Mouse (Mus musculus) forebrain, embryonic 10.5 days (tissue): Measurements from ENCODE around the gene Gm10320. TPM values are rescaled to one million over a fixed set of nuclear protein-coding genes. Genes with fewer than 3 reads are reported as not detected.

Experiments used
- DNase-seq: peaks from one replicate; pipeline ENCODE4 v3.0.0-alpha.2; 2017; ENCODE audit warnings: low spot score; ENCODE audit errors: extremely low spot score
- H3K27ac ChIP-seq: fragments of 300-500 bp; sonication (generic); 2 replicates; pipeline ENCODE4 v1.5.1; 2016; ENCODE audit warnings: mild to moderate bottlenecking
- H3K27me3 ChIP-seq: fragments of 300-500 bp; sonication (generic); 2 replicates; pipeline ENCODE4 v1.6.1; 2016; ENCODE audit warnings: mild to moderate bottlenecking; ENCODE audit not compliant: poor library complexity, severe bottlenecking
- H3K36me3 ChIP-seq: fragments of 300-500 bp; sonication (generic); replicated peaks from 2 replicates; pipeline ENCODE4 v1.6.1; 2016; ENCODE audit warnings: mild to moderate bottlenecking, moderate library complexity
- H3K4me1 ChIP-seq: fragments of 300-500 bp; sonication (generic); 2 replicates; pipeline ENCODE4 v1.6.1; 2016
- H3K4me3 ChIP-seq: fragments of 300-500 bp; sonication (generic); 2 replicates; pipeline ENCODE4 v1.5.1; 2016; ENCODE audit warnings: mild to moderate bottlenecking, moderate library complexity
- H3K9me3 ChIP-seq: fragments of 300-500 bp; sonication (generic); 2 replicates; pipeline ENCODE4 v1.6.1; 2016; ENCODE audit warnings: mild to moderate bottlenecking, moderate library complexity
- WGBS: fragments of 180-500 bp; shearing (Covaris S2); methylation state at CpG from one replicate; pipeline ENCODE4 v1.1.7; 2016; 5-methylcytosine and 5-hydroxymethylcytosine counted together
- polyA plus RNA-seq: library from polyadenylated mRNA; unstranded; fragments of >200 nt; fragmentation: Nextera tagmentation; extraction: Ambion mirVana; gene quantifications from 2 replicates; pipeline ENCODE4 v1.2.1, GENCODE M21; 2016

Gene Gm10320
- polyA plus RNA-seq, result 1.2 and 1.3 TPM in 2 replicates

- H3K27ac ChIP-seq, result no peak within 1 kb of the TSS
- H3K36me3 ChIP-seq, result no peaks in the 10 kb centered on the region
- H3K4me1 ChIP-seq, result peaks cover 22% of the 10 kb centered on the region
- H3K4me3 ChIP-seq, result no peak within 1 kb of the TSS
- DNase-seq, result no peak
- WGBS, result 93% methylated on average over 3 of the region's 3 CpGs
- no peaks in the 10 kb centered on the region for H3K9me3 ChIP-seq
- H3K27me3 ChIP-seq, result peaks cover 41% of the 10 kb centered on the region
Measured at GRCm38 (mm10) chr13:98491909-98492308, at the start of gene Gm10320. Gene Gm10320 (minus strand): TSS chr13:98492001.

GRCm38 (mm10) chr13:98541601-98542000 lies 49.8 kb upstream of the Gm10320 start:
- no peak overlapping the region for H3K27ac ChIP-seq

GRCm38 (mm10) chr13:98540206-98540605 lies 48.4 kb upstream of the Gm10320 start:
- DNase-seq, result no peak
- H3K4me1 ChIP-seq, result peaks cover 21% of the 10 kb centered on the region
- WGBS, result 93% methylated on average over 3 of the region's 3 CpGs
- H3K9me3 ChIP-seq, result no peaks in the 10 kb centered on the region
- peaks cover 79% of the 10 kb centered on the region for H3K27me3 ChIP-seq
- no peak overlapping the region for H3K27ac ChIP-seq
- no peak overlapping the region for H3K4me3 ChIP-seq
- no peaks in the 10 kb centered on the region for H3K36me3 ChIP-seq

More at GRCm38 (mm10) chr13:98541601-98542000, 49.8 kb upstream of the Gm10320 start:
- peaks cover 31% of the 10 kb centered on the region for H3K4me1 ChIP-seq
- DNase-seq, result no peak
- 89% methylated on average over 2 of the region's 2 CpGs for WGBS
- H3K36me3 ChIP-seq, result no peaks in the 10 kb centered on the region
- H3K4me3 ChIP-seq, result no peak overlapping the region
- H3K9me3 ChIP-seq, result no peaks in the 10 kb centered on the region
- H3K27me3 ChIP-seq, result peaks cover 71% of the 10 kb centered on the region

GRCm38 (mm10) chr13:98539311-98539710 lies 47.5 kb upstream of the Gm10320 start:
- no peaks in the 10 kb centered on the region for H3K36me3 ChIP-seq
- no peak overlapping the region for H3K4me3 ChIP-seq
- DNase-seq, result no peak
- peaks cover 82% of the 10 kb centered on the region for H3K27me3 ChIP-seq
- H3K27ac ChIP-seq, result no peak overlapping the region
- H3K9me3 ChIP-seq, result no peaks in the 10 kb centered on the region
- H3K4me1 ChIP-seq, result peaks cover 24% of the 10 kb centered on the region
- 76% methylated on average over 7 of the region's 7 CpGs for WGBS

GRCm38 (mm10) chr13:98538587-98538986 lies 46.8 kb upstream of the Gm10320 start:
- DNase-seq, result no peak
- WGBS, result 88% methylated on average over 5 of the region's 5 CpGs
- Histone ChIP-seq H3K27ac (no peak overlapping the region), H3K27me3 (peaks cover 80% of the 10 kb centered on the region), H3K9me3 (no peaks in the 10 kb centered on the region), H3K4me3 (no peak overlapping the region), H3K4me1 (peaks cover 31% of the 10 kb centered on the region), H3K36me3 (no peaks in the 10 kb centered on the region)

- Histone ChIP-seq H3K4me1 (peaks cover 59% of the 10 kb centered on the region), H3K27ac (peak overlapping the region; percentile 22; the same call in 1 of the 2 replicates), H3K9me3 (peaks cover 5% of the 10 kb centered on the region; the same call in 1 of the 2 replicates), H3K4me3 (peak overlapping the region; percentile 28; the same call in 1 of the 2 replicates), H3K27me3 (peaks cover 88% of the 10 kb centered on the region), H3K36me3 (no peaks in the 10 kb centered on the region)
- 51% methylated on average over 2 of the region's 2 CpGs for WGBS
- DNase-seq, result no peak
Measured at GRCm38 (mm10) chr13:98534913-98535262, 43.1 kb upstream of the Gm10320 start.

GRCm38 (mm10) chr13:98534190-98534912 lies 42.5 kb upstream of the Gm10320 start:
- peaks cover 88% of the 10 kb centered on the region for H3K27me3 ChIP-seq
- peaks cover 5% of the 10 kb centered on the region; the same call in 1 of the 2 replicates for H3K9me3 ChIP-seq
- peak; percentile 72 for DNase-seq
- peak overlapping the region; percentile 28 for H3K4me3 ChIP-seq
- peak overlapping the region; percentile 52 for H3K27ac ChIP-seq
- H3K4me1 ChIP-seq, result peaks cover 56% of the 10 kb centered on the region
- 26% methylated on average over 18 of the region's 18 CpGs for WGBS
- H3K36me3 ChIP-seq, result no peaks in the 10 kb centered on the region

GRCm38 (mm10) chr13:98533415-98533814 lies 41.6 kb upstream of the Gm10320 start:
- H3K27me3 ChIP-seq, result peaks cover 83% of the 10 kb centered on the region
- peak; percentile 33 for DNase-seq
- H3K9me3 ChIP-seq, result peaks cover 5% of the 10 kb centered on the region; the same call in 1 of the 2 replicates
- H3K36me3 ChIP-seq, result no peaks in the 10 kb centered on the region
- H3K27ac ChIP-seq, result peak overlapping the region; percentile 32
- 21% methylated on average over 9 of the region's 9 CpGs for WGBS
- H3K4me1 ChIP-seq, result peaks cover 49% of the 10 kb centered on the region
- H3K4me3 ChIP-seq, result no peak overlapping the region

GRCm38 (mm10) chr13:98532699-98533375 lies 41.0 kb upstream of the Gm10320 start:
- 66% methylated on average over 12 of the region's 12 CpGs for WGBS
- H3K9me3 ChIP-seq, result peaks cover 5% of the 10 kb centered on the region; the same call in 1 of the 2 replicates
- H3K36me3 ChIP-seq, result no peaks in the 10 kb centered on the region
- H3K27ac ChIP-seq, result peak overlapping the region; percentile 32
- peaks cover 48% of the 10 kb centered on the region for H3K4me1 ChIP-seq
- DNase-seq, result no peak
- peaks cover 77% of the 10 kb centered on the region for H3K27me3 ChIP-seq
- H3K4me3 ChIP-seq, result no peak overlapping the region

GRCm38 (mm10) chr13:98531976-98532375 lies 40.2 kb upstream of the Gm10320 start:
- Histone ChIP-seq H3K4me1 (peaks cover 48% of the 10 kb centered on the region), H3K4me3 (no peak overlapping the region), H3K27me3 (peaks cover 71% of the 10 kb centered on the region), H3K27ac (no peak overlapping the region), H3K36me3 (no peaks in the 10 kb centered on the region), H3K9me3 (peaks cover 5% of the 10 kb centered on the region; the same call in 1 of the 2 replicates)
- 94% methylated on average over 9 of the region's 9 CpGs for whole genome bisulfite sequencing
- DNase-seq, result no peak

- Histone ChIP-seq H3K9me3 (peaks cover 5% of the 10 kb centered on the region; the same call in 1 of the 2 replicates), H3K27ac (no peak overlapping the region), H3K4me1 (peaks cover 48% of the 10 kb centered on the region), H3K36me3 (no peaks in the 10 kb centered on the region), H3K4me3 (no peak overlapping the region), H3K27me3 (peaks cover 64% of the 10 kb centered on the region)
- DNase-seq, result no peak
- WGBS, result 48% methylated on average over 3 of the region's 3 CpGs
Measured at GRCm38 (mm10) chr13:98531306-98531705, 39.5 kb upstream of the Gm10320 start.

GRCm38 (mm10) chr13:98523719-98524316 lies 32.0 kb upstream of the Gm10320 start:
- no peak overlapping the region for H3K27ac ChIP-seq
- H3K4me3 ChIP-seq, result no peak overlapping the region
- H3K4me1 ChIP-seq, result no peaks in the 10 kb centered on the region
- H3K27me3 ChIP-seq, result peaks cover 39% of the 10 kb centered on the region
- H3K36me3 ChIP-seq, result no peaks in the 10 kb centered on the region
- WGBS, result 85% methylated on average over 6 of the region's 6 CpGs
- H3K9me3 ChIP-seq, result 0 out of 2 replicates have a peak, but pooled peaks cover 5% of the 10 kb centered on the region
- peak; percentile 6 for DNase-seq
